Mouse (Mus musculus) small intestine, adult 2 months (tissue): Measurements from ENCODE around the gene Actr1a. TPM values are rescaled to one million over a fixed set of nuclear protein-coding genes. Genes with fewer than 3 reads are reported as not detected.
A peak's percentile ranks its signal among the peaks of the same experiment; 100 is the strongest.

Experiments
- H3K27ac ChIP-seq: fragments of 200-500 bp; 2 replicates; pipeline ENCODE4 v1.5.1; 2012; ENCODE audit warnings: low read depth, low read length, control low read depth, inconsistent platforms; ENCODE audit not compliant: insufficient read depth
- H3K27me3 ChIP-seq: fragments of 200-500 bp; 2 replicates; pipeline ENCODE4 v1.6.1; 2012; ENCODE audit warnings: mild to moderate bottlenecking, moderate library complexity, low read length, inconsistent platforms; ENCODE audit not compliant: control insufficient read depth, insufficient read depth
- H3K36me3 ChIP-seq: fragments of 200-500 bp; 2 replicates; pipeline ENCODE4 v1.6.1; 2012; ENCODE audit warnings: mild to moderate bottlenecking, low read length, control low read depth, inconsistent platforms; ENCODE audit not compliant: control insufficient read depth, insufficient read depth
- H3K4me1 ChIP-seq: fragments of 200-500 bp; 2 replicates; pipeline ENCODE4 v1.6.1; 2012; ENCODE audit warnings: low read length, inconsistent platforms, mixed read lengths; ENCODE audit not compliant: control insufficient read depth, insufficient read depth, insufficient read length
- H3K4me3 ChIP-seq: fragments of 200-500 bp; 2 replicates; pipeline ENCODE4 v1.5.1; 2012; ENCODE audit warnings: low read depth, mild to moderate bottlenecking, control low read depth, inconsistent platforms, low read length, moderate library complexity
- CTCF ChIP-seq: fragments of 200-500 bp; IDR thresholded peaks from 2 replicates; pipeline ENCODE4 v1.5.1; 2012; ENCODE audit warnings: low read depth, mild to moderate bottlenecking, control low read depth, inconsistent platforms, low read length, moderate library complexity, mixed read lengths; ENCODE audit not compliant: insufficient replicate concordance, insufficient read length; ENCODE audit errors: extremely low read depth
- POLR2A ChIP-seq: fragments of 200-500 bp; IDR thresholded peaks from 2 replicates; pipeline ENCODE4 v1.6.1; 2012; ENCODE audit warnings: low read depth, mild to moderate bottlenecking, control low read depth, inconsistent platforms, low read length, moderate library complexity
- WGBS: fragments of 180-500 bp; shearing (Covaris S2); methylation state at CpG from one replicate; pipeline ENCODE4 v1.1.7; 2018; 5-methylcytosine and 5-hydroxymethylcytosine counted together
- polyA plus RNA-seq: library from polyadenylated mRNA; depleted of rRNA; stranded (reverse); fragments of >200 nt; gene quantifications from 2 replicates; pipeline ENCODE4 v1.2.3, GENCODE M21; 2012

Actr1a gene
- polyA plus RNA-seq, 1 experiment, result 78.0 TPM

DNA sequence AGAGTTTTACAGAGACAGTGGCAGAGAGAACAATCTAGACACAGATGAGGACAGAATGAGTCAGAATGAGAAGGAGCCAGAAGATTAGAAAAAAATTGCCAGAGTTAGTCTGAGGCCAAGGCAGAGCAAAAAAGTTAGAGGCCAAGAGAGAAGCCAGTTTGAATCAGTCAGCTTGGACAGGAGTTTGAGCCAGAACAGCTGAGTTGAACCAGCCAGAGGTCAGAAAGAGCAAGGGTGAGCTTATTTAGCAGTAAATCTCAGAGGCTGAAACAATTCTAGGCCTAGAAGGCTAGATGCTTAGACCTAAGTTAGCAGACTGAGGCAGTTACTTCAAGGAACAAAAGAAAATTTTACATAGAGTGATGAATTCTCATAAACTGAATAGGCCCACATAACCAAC, 33.7 kb upstream of the Actr1a start:
- no peak overlapping the region for H3K27ac ChIP-seq
- TF ChIP-seq CTCF (no peak), POLR2A (no peak)
- H3K4me3 ChIP-seq, result no peak overlapping the region
- H3K36me3 ChIP-seq, result peaks cover 3% of the 10 kb centered on the region; the same call in 1 of the 2 replicates
- no peaks in the 10 kb centered on the region for H3K27me3 ChIP-seq
- 0 out of 2 replicates have a peak, but pooled peaks cover 3% of the 10 kb centered on the region for H3K4me1 ChIP-seq

DNA sequence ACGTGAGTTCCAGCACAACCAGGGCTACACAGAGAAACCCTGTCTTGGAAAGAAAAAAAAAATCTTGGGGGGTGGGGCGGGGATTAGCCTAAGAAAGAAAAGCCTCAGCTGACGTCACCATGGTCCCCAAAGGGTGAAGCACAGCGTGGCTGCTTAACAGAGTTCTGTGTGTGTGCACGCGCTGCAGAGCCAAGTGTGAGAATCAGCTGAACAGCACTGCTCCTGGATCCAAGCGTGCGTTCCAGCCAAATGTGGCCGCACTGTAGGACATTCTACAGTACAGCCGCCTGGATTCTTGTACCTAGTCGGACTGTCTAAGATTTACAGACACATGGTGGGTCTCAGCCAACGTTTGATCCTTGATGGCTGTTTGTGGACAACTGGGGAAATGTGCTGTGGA, 30.9 kb upstream of the Actr1a start:
- TF ChIP-seq CTCF, result no peak
- no peak for TF ChIP-seq POLR2A
- H3K27me3 ChIP-seq, result no peaks in the 10 kb centered on the region

DNA sequence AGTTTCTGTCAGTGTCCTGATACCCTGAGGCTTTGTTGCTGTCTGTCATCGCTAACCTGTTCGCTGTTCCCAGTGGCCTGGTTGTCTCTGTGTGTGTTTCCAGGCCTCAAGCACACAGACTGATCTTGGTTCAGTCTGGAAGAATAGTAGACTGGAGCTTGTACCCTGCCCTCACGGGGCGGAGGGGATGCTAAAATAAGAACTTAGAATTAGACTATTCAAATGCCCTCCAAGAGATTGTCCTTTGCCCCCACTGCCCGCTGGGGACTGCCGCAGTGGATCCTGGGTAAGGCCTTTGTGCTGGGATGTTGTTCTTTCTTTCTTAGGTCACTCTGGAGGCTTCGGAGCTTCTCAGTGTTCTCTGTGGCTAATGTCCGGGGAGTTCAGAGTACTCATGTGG, 29.7 kb upstream of the Actr1a start:
- no peak overlapping the region for H3K4me3 ChIP-seq
- H3K36me3 ChIP-seq, result peaks cover 3% of the 10 kb centered on the region; the same call in 1 of the 2 replicates
- WGBS, result 92% methylated on average over 8 of the region's 8 CpGs
- no peaks in the 10 kb centered on the region for H3K27me3 ChIP-seq
- TF ChIP-seq POLR2A (no peak), CTCF (no peak)
- H3K27ac ChIP-seq, result no peak overlapping the region
- H3K4me1 ChIP-seq, result no peaks in the 10 kb centered on the region; the same call in 1 of the 2 replicates

More for the DNA sequence above, 30.9 kb upstream of the Actr1a start:
- no peak overlapping the region for H3K4me3 ChIP-seq
- no peak overlapping the region for H3K27ac ChIP-seq
- peaks cover 3% of the 10 kb centered on the region; the same call in 1 of the 2 replicates for H3K36me3 ChIP-seq
- WGBS, result 93% methylated on average over 12 of the region's 12 CpGs
- peaks cover 1% of the 10 kb centered on the region; the same call in 1 of the 2 replicates for H3K4me1 ChIP-seq

DNA sequence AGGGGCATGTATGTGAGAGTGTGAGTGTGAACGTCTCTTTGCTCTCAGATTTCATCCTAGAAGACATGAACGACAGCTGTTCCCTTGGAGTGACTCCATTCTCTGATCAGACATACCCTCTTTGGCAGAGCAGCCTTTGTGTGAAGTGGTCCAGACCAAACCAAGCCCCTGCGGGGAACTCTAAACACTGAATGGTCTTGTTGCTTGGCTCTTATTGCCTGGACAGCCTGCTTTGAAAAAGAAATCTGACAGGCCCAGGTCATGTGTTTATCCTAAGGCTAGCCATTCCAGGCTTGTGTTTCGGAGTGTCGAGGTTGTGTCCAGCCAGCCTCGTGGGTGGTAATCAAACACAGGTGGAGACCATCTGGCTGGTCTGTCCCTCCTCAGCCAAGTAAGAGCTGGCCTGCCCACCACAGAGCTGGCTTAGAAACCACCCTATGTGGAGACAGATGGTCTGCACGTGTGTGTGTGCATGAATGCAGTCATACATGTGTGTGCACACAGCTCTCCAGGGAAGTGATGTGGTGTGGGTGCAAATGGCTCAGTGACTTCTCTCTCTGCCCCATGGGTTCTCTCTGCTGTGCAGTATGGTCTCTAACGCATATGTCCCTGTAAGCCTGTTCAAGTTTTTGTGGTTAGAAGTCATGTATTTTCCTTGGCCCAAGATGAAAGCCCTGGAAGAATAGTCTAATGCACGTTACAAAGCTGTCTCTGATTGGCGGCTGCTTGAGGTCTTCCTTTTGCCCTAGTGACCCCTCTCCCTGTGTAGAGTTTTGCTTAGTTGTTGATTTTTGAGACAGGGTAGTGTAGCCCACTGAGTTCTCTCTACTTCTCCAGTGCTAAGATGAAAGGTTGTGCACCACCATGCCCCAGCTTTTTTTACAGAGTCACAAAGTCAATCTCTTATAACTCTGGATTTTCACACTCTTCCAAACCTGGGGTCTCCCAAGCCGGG, 27.1 kb upstream of the Actr1a start:
- no peak for TF ChIP-seq CTCF
- TF ChIP-seq POLR2A, result no peak
- H3K4me3 ChIP-seq, result no peak overlapping the region
- H3K4me1 ChIP-seq, result peaks cover 2% of the 10 kb centered on the region; the same call in 1 of the 2 replicates
- no peak overlapping the region for H3K27ac ChIP-seq
- no peaks in the 10 kb centered on the region for H3K27me3 ChIP-seq
- WGBS, result 72% methylated on average over 11 of the region's 11 CpGs
- peaks cover 3% of the 10 kb centered on the region; the same call in 1 of the 2 replicates for H3K36me3 ChIP-seq

DNA sequence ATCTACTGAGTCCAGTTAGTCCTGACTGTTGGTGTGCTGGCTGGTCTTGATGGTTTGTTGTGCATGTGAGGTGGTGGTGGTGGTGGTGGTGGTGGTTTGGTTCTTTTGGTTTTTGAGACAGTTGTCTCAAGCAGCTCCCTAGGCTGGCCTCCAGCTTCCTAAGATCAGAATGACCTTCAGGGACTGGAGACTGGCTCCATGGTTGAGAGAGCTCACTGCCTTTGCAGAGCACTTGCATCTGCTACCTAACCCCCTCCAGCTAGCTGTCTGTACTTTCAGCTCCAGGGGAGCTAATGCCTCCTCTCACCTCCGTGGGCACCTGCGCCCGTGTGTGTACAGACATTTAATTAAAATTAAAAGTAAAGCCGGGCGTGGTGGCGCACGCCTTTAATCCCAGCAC, 24.9 kb upstream of the Actr1a start:
- Histone ChIP-seq H3K27me3 (no peaks in the 10 kb centered on the region), H3K4me3 (no peak overlapping the region), H3K4me1 (peaks cover 2% of the 10 kb centered on the region; the same call in 1 of the 2 replicates), H3K27ac (no peak overlapping the region), H3K36me3 (no peaks in the 10 kb centered on the region)
- TF ChIP-seq CTCF, result no peak
- no peak for TF ChIP-seq POLR2A
- 86% methylated on average over 7 of the region's 7 CpGs for WGBS

DNA sequence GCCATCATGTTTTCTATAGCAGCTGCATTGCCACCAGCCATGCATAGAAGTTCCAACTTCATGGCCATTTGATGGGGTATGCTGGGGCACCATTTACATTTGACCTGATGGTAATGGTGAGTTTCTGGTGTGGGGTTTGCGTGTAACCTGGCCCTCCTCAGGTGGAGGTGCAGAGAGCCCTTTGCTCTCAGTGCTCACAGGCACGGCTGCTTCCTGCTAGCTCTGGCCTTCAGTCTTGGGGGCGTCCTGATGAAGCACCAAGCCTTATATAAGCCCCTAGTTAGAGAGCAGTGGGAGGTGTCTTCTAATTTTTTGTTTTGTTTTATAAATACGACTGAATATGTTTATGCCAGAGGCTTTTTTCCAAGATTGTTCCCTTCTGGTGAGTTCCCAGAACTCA, 22.5 kb upstream of the Actr1a start:
- TF ChIP-seq POLR2A (no peak), CTCF (no peak)
- WGBS, result 71% methylated on average over 4 of the region's 4 CpGs
- H3K27me3 ChIP-seq, result no peaks in the 10 kb centered on the region

DNA sequence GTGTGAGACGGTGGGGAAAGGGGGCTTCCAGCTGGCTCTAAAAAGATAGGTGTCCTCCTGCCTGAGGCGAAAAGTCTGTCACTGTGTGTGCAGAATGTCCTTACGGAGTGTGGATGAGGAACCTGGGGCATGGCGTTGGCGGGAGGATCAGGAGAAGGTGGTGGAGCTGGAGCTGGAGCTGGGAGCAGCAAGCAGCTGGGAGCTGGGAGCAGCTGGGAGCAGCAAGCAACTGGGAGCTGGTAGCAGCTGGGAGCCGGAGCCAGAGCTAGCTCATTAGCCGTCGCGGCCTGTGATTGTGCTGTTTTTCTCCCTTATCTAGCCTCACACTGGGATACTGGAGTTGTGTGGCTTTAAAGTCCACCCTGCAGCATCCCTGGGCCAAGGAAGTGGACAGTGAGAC, 20.7 kb upstream of the Actr1a start:
- Histone ChIP-seq H3K27me3 (no peaks in the 10 kb centered on the region), H3K36me3 (no peaks in the 10 kb centered on the region), H3K4me1 (peaks cover 2% of the 10 kb centered on the region; the same call in 1 of the 2 replicates), H3K4me3 (no peak overlapping the region), H3K27ac (0 out of 2 replicates have a peak overlapping the region, but pooled peaks have one; percentile 43)
- WGBS, result 77% methylated on average over 9 of the region's 9 CpGs
- TF ChIP-seq POLR2A (no peak), CTCF (no peak)

More for the DNA sequence above, 22.5 kb upstream of the Actr1a start:
- Histone ChIP-seq H3K36me3 (no peaks in the 10 kb centered on the region), H3K4me3 (no peak overlapping the region), H3K27ac (no peak overlapping the region), H3K4me1 (peaks cover 2% of the 10 kb centered on the region; the same call in 1 of the 2 replicates)
